Mouse (Mus musculus) small intestine, adult 2 months (tissue): ENCODE measurements at regions not wholly inside any gene's neighbourhood (a gene's known extent, or its start where the extent isn't known, plus 50 kb on each side); places are given as distances from the start of the nearest gene placed in this dataset.

Experiments used
- CTCF ChIP-seq: fragments of 200-500 bp; IDR thresholded peaks from 2 replicates; pipeline ENCODE4 v1.5.1; 2012; ENCODE audit warnings: low read depth, mild to moderate bottlenecking, control low read depth, inconsistent platforms, low read length, moderate library complexity, mixed read lengths; ENCODE audit not compliant: insufficient replicate concordance, insufficient read length; ENCODE audit errors: extremely low read depth
- POLR2A ChIP-seq: fragments of 200-500 bp; IDR thresholded peaks from 2 replicates; pipeline ENCODE4 v1.6.1; 2012; ENCODE audit warnings: low read depth, mild to moderate bottlenecking, control low read depth, inconsistent platforms, low read length, moderate library complexity

DNA sequence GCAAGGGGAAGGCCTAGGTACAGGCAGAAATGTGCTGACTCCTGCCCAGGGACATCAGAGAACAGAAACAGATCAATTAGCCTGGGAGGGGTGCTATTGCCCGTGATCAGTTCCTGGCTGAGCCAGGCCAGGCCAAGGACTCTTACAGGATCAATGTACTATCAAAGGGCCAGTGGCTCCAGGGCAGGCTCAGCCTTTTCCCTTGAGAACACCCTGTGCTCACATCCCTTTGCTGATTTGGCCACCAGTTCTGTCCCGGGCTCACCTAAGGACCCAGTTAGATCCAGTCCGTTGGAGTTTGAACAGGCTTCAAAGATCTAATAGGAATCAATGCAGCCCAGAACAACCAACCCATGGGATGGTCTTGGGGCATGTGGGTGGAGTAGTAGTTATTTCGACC is 55.1 kb upstream of the Bcl6 start:
- TF ChIP-seq POLR2A, result no peak
- TF ChIP-seq CTCF, result no peak
